Mouse (Mus musculus) urinary bladder, adult 2 months (tissue): ENCODE measurements around the gene Mn1. TPM values are rescaled to one million over a fixed set of nuclear protein-coding genes. Genes with fewer than 3 reads are reported as not detected.

Source experiments
- DNase-seq: peaks from one replicate; pipeline ENCODE4 v3.0.0; 2022; ENCODE audit warnings: low spot score
- polyA plus RNA-seq: library from polyadenylated mRNA; depleted of rRNA; stranded (reverse); fragments of >200 nt; gene quantifications from 2 replicates; pipeline ENCODE4 v1.2.3, GENCODE M21; 2012

Gene Mn1
- polyA plus RNA-seq, 1 experiment = 4.9 TPM

DNA sequence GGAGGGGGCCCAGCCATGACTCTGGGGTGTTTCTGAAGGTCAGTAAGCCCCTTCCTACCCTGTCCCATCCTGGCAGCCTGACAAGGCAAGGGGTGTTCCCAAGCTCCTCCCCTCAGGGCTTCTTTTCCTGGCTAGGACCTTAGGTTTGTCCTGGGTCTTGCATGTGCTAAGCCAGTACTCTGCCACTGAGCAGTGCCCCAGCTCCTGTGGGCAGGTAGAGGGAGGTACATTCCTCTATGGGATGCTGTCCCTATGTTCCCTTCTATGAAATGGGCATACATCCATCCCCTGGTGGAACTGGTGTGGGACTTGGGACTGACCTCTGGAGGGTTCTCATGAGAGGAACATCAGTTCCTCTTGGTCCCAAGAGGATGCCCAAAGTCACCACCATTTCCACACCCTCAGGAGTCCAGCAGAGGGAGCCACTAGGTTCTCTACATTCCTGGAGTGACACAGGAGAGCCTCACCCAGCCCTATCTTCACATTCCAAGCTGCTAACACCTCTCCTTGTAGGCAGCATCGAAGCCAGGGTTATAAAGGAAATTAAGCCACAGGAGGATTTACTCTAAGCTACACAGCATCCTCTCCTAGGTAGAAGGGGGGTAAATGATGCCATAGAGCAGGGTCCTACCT, 7.6 kb upstream of the Mn1 start:
- DNase-seq = no peak

- no peak for DNase-seq
Measured at GRCm38 (mm10) chr5:111410665-111411064, 6.5 kb upstream of the Mn1 start.

DNA sequence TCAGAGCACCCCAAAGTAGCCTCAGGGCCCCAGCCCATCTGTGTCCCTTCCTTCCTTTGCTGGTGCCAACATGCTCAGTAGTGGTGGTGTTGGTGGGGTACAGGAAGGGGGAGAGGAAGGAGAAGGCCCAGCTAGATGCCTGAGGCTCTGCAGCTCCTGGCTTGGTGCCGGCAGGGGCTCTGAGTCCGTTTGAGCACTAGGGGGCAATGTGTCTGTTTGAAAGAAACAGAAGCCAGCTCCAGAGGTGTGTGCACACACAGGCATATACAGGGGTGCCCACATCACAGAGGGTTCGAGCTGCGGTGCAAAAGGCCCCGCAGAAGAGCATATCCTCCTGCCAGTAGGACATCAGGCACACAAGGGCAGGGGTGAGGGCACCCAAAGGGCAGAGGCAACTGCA, 3.0 kb upstream of the Mn1 start:
- DNase-seq = peak; percentile 51

- no peak for DNase-seq
Measured at GRCm38 (mm10) chr5:111414770-111415249, 2.4 kb upstream of the Mn1 start.

DNA sequence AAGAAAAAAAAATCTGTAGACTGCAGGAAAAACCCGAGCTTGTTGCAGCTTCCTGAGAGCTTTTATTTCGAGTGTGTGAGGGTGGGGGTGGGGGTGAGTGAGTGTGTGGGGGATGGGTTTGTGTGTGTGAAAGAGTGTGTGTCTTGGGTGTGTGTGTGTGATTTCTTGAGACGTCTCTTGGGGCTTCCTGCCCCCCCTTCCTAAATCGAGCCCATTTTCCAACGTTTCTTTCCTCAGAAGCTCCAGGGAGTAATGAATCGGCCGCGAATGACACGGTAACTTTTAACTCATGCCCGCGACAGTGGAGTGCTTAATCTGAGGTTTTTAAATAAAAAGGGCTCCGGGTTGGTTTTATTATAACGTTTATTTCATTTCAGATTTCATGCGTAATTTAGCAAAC, 1.6 kb upstream of the Mn1 start:
- DNase-seq = no peak

GRCm38 (mm10) chr5:111416048-111416447, 1.1 kb upstream of the Mn1 start:
- DNase-seq = no peak

GRCm38 (mm10) chr5:111417378-111418131, 393 bp downstream of the Mn1 start:
- peak; percentile 44 for DNase-seq

DNA sequence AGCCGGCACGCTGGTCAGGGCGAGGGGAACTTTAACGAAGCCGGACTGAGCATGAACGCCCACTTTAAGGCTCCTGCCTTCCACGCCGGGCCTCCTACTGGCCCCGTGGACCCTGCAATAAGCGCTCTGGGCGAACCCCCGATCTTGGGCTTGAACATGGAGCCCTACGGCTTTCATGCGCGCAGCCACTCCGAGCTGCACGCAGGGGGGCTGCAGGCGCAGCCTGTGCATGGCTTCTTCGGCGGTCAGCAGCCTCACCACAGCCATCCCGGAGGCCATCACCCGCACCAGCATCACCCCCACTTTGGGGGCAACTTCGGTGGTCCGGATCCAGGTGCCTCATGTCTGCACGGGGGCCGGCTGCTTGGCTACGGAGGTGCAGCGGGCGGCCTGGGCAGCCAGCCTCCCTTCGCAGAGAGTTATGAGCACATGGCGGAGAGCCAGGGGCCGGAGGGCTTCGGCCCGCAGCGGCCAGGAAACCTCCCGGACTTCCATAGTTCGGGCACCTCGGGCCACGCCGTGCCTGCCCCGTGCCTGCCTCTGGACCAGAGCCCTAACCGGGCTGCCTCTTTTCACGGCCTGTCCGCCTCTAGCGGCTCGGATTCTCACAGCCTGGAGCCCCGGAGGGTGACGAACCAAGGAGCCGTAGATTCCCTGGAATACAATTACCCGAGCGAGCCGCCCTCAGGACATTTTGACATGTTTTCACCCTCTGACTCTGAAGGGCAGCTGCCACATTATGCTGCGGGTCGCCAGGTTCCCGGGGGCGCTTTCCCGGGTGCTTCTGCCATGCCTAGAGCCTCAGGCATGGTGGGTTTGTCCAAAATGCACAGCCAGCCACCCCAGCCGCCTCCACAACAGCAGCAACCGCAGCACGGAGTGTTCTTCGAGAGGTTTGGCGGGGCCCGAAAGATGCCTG, 1.3 kb downstream of the Mn1 start:
- DNase-seq = peak; percentile 37

DNA sequence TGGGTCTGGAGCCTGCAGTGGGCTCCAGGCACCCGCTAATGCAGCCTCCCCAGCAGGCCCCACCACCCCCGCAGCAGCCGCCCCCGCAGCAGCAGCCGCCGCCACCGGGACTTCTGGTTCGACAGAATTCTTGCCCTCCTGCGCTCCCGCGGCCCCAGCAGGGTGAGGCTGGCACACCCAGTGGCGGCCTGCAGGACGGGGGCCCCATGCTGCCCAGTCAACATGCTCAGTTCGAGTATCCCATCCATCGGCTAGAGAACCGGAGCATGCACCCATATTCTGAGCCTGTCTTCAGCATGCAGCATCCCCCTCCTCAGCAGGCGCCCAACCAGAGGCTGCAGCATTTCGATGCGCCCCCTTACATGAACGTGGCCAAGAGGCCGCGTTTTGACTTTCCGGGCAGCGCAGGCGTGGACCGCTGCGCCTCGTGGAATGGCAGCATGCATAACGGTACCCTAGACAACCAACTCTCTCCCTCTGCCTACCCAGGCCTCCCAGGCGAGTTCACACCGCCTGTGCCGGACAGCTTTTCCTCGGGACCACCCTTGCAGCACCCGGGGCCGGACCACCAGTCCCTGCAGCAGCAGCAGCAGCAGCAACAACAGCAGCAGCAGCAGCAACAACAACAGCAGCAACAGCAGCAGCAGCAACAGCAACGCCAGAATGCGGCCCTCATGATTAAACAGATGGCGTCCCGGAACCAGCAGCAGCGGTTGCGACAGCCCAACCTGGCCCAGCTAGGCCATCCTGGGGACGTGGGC, 2.1 kb downstream of the Mn1 start:
- DNase-seq = no peak

GRCm38 (mm10) chr5:111420011-111420691, 3.0 kb downstream of the Mn1 start:
- no peak for DNase-seq

DNA sequence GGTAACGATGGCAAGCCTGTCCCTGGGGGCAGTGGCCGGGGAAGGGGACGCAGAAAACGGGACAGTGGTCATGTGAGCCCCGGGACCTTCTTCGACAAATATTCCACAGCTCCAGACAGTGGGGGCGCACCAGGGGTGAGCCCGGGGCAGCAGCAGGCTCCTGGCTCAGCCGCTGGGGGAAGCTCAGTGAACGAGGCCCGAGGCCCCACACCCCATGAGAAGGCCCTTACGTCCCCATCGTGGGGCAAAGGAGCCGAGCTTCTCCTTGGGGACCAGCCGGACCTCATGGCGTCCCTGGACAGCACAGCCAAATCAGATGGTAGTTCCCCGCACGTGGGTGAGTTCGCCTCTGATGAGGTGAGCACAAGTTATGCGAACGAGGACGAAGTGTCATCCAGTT, 3.7 kb downstream of the Mn1 start:
- DNase-seq = no peak

- DNase-seq = no peak
Measured at GRCm38 (mm10) chr5:111421424-111421823, 4.3 kb downstream of the Mn1 start.

- no peak for DNase-seq
Measured at GRCm38 (mm10) chr5:111422058-111422800, 5.1 kb downstream of the Mn1 start.

- no peak for DNase-seq
Measured at GRCm38 (mm10) chr5:111423011-111423410, 5.8 kb downstream of the Mn1 start.

- no peak for DNase-seq
Measured at GRCm38 (mm10) chr5:111423616-111424015, 6.5 kb downstream of the Mn1 start.

GRCm38 (mm10) chr5:111425813-111426212, 8.7 kb downstream of the Mn1 start:
- DNase-seq = no peak

DNA sequence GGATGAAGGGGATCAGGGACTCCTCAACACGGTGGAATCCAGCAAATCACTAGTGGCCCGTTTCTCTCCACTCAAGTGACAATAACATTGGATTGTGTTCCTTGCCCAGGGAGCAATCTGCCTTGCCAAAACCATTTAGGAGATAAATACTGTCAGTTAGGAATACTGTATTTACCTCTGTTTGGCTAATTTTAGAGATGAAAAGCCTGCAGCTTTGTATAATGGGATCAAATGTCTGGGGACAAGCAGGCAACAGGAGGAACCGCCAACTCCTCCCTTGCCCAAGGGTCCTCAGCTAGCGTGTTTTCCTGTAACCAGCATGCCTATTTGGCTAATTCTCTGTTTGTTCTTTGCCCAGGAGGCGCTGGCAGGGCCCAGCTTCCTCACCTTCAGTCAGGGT, 9.1 kb downstream of the Mn1 start:
- no peak for DNase-seq

GRCm38 (mm10) chr5:111428882-111429281, 11.7 kb downstream of the Mn1 start:
- no peak for DNase-seq

GRCm38 (mm10) chr5:111429726-111430125, 12.6 kb downstream of the Mn1 start:
- DNase-seq = no peak

GRCm38 (mm10) chr5:111431007-111431730, 14.0 kb downstream of the Mn1 start:
- no peak for DNase-seq
